Comparison of ENCODE assay signal across 15 mouse cellular contexts in genomic region chr17:3366741-3367140, GRCm38 (mm10). TPM values are rescaled to one million over a fixed set of nuclear protein-coding genes. Genes with fewer than 3 reads are reported as not detected.
DNase-seq lines count a peak whose midpoint lies in the region; ATAC-seq and TF ChIP-seq lines count a peak whose summit lies in the region.
"Had no signal": no experiment of that assay in that cellular context is flagged by ENCODE, and none has a peak within 500 bp of the region (broad histone marks: within the 10 kb centered on the region; RNA-seq: fewer than 3 reads in every experiment).

No protein-coding gene starts in this region.

- TF ChIP-seq POLR2A in limb, embryonic 14.5 days (IDR thresholded peaks at IDR 0.05; ENCODE audit: borderline replicate concordance, extremely low read depth, insufficient read depth, insufficient read length), result no peak

- H3K4me2 ChIP-seq in limb, embryonic 14.5 days (replicated peaks; ENCODE audit: low read depth, low read length, severe bottlenecking), result no peak overlapping the region
- H3K4me2 ChIP-seq: embryonic facial prominence, embryonic 13.5 days; hindbrain, embryonic 14.5 days had no signal

- peaks cover 45% of the 10 kb centered on the region for H3K4me1 ChIP-seq in limb, embryonic 14.5 days (ENCODE audit: control insufficient read depth, insufficient read depth, low read length)
- no peaks in the 10 kb centered on the region; the same call in 1 of the 2 replicates for H3K4me1 ChIP-seq in limb, embryonic 10.5 days

- no peaks in the 10 kb centered on the region for H3K9me3 ChIP-seq in limb, embryonic 14.5 days (ENCODE audit: control insufficient read depth, low read length)
- H3K9me3 ChIP-seq in limb, embryonic 10.5 days (replicated peaks), result no peaks in the 10 kb centered on the region
- H3K9me3 ChIP-seq: embryonic facial prominence, embryonic 13.5 days had no signal

- no peak for ATAC-seq in cerebellum, adult (ENCODE audit: insufficient number of reproducible peaks, low FRiP score, low TSS enrichment)
- ATAC-seq in limb, embryonic 14.5 days (ENCODE audit: low FRiP score, low read depth), result no peak
- ATAC-seq in monocyte, adult 5-6 weeks (replicated peaks; ENCODE audit: insufficient number of reproducible peaks, low FRiP score, low TSS enrichment, poor library complexity, severe bottlenecking), result no peak
- ATAC-seq: midbrain, embryonic 16.5 days; Patski had no signal

- WGBS in limb, embryonic 14.5 days, result 70% methylated on average over 3 of the region's 3 CpGs
- whole genome bisulfite sequencing in limb, embryonic 10.5 days, result 94% methylated on average over 3 of the region's 3 CpGs

- H3K27me3 ChIP-seq in limb, embryonic 14.5 days (ENCODE audit: control insufficient read depth, insufficient read depth, low read length), result no peaks in the 10 kb centered on the region
- H3K27me3 ChIP-seq in limb, embryonic 10.5 days (ENCODE audit: low read depth, poor library complexity, severe bottlenecking), result no peaks in the 10 kb centered on the region
- H3K27me3 ChIP-seq: embryonic facial prominence, embryonic 13.5 days; Patski had no signal

- peak; percentile 46 to 59 for DNase-seq in cerebellum, postnatal 10 days
- peak; percentile 48 for DNase-seq in limb, embryonic 14.5 days (ENCODE audit: low spot score)
- DNase-seq in limb, embryonic 10.5 days (ENCODE audit: low spot score), result no peak
- peak; percentile 39 for DNase-seq in gastrocnemius, adult 18-20 months (ENCODE audit: low spot score)
- peak; percentile 43 for DNase-seq in lung, postnatal 10 days
- DNase-seq in left cerebral cortex, postnatal 4 days, result no peak
- DNase-seq: B cell, adult 2 months; heart, adult 11 months; liver had no signal

- no peak overlapping the region for H3K4me3 ChIP-seq in limb, embryonic 14.5 days (replicated peaks; ENCODE audit: low read length)
- H3K4me3 ChIP-seq in limb, embryonic 10.5 days, result no peak overlapping the region
- H3K4me3 ChIP-seq: embryonic facial prominence, embryonic 13.5 days had no signal

- intact Hi-C loops in left cerebral cortex, postnatal 4 days (cut with DNase I), result no loop called here

- H3K36me3 ChIP-seq in limb, embryonic 14.5 days (ENCODE audit: control insufficient read depth, insufficient read depth, low read length), result peaks cover 10% of the 10 kb centered on the region; the same call in 1 of the 2 replicates
- H3K36me3 ChIP-seq in limb, embryonic 10.5 days, result no peaks in the 10 kb centered on the region

- no peak overlapping the region for H3K27ac ChIP-seq in limb, embryonic 14.5 days (replicated peaks; ENCODE audit: low read depth, low read length)
- no peak overlapping the region for H3K27ac ChIP-seq in limb, embryonic 10.5 days
- H3K27ac ChIP-seq: embryonic facial prominence, embryonic 13.5 days; hindbrain, embryonic 14.5 days had no signal

- H3K9ac ChIP-seq in limb, embryonic 14.5 days (ENCODE audit: low read depth, low read length, severe bottlenecking), result no peak overlapping the region
- H3K9ac ChIP-seq: embryonic facial prominence, embryonic 13.5 days; hindbrain, embryonic 14.5 days had no signal

RNA-seq across cellular contexts. Expression of gene Tiam2, which starts 40.4 kb away (rescaled TPM):
- polyA plus RNA-seq in limb, embryonic 14.5 days (2012; rRNA removed), result 22.3 and 25.9 TPM in 2 replicates
- polyA plus RNA-seq in limb, embryonic 14.5 days (2014; fragmentation: Nextera tagmentation; extraction: Ambion mirVana), result 21.1 and 25.6 TPM in 2 replicates
- 4.2 and 6.3 TPM in 2 replicates for polyA plus RNA-seq in limb, embryonic 10.5 days (2016; fragmentation: Nextera tagmentation; extraction: Ambion mirVana)
- 1 to 10 TPM; 2.2 to 7.2 TPM for total RNA-seq in gastrocnemius, adult 18-20 months (2021)
- 100 to 1,000 TPM in 1 of 2 experiments, 10 to 100 TPM in 1; 89.3 to 104 TPM for total RNA-seq in left cerebral cortex, postnatal 4 days (2021)
- total RNA-seq in monocyte, adult 5-6 weeks (2017), result 128 to 196 TPM (median 161 TPM) in 3 replicates

Comparison
In these comparisons a context has a peak if more than half of its experiments do, and no peak if none do; other contexts are left out.
1. DNase-seq: peak in cerebellum, postnatal 10 days (2 of 2), limb, embryonic 14.5 days (single experiment), gastrocnemius, adult 18-20 months (single experiment) and lung, postnatal 10 days (single experiment); none in limb, embryonic 10.5 days (single experiment) and left cerebral cortex, postnatal 4 days (single experiment).
2. RNA of gene Tiam2, which starts 40.4 kb away (total RNA-seq): 128 to 196 TPM in monocyte, adult 5-6 weeks and 89.3 to 104 TPM in left cerebral cortex, postnatal 4 days; 2.2 to 7.2 TPM in gastrocnemius, adult 18-20 months; every median in the first group is over 10 times any median in the second.